Mouse (Mus musculus): Measurements from ENCODE around the gene Armh3.

DNA sequence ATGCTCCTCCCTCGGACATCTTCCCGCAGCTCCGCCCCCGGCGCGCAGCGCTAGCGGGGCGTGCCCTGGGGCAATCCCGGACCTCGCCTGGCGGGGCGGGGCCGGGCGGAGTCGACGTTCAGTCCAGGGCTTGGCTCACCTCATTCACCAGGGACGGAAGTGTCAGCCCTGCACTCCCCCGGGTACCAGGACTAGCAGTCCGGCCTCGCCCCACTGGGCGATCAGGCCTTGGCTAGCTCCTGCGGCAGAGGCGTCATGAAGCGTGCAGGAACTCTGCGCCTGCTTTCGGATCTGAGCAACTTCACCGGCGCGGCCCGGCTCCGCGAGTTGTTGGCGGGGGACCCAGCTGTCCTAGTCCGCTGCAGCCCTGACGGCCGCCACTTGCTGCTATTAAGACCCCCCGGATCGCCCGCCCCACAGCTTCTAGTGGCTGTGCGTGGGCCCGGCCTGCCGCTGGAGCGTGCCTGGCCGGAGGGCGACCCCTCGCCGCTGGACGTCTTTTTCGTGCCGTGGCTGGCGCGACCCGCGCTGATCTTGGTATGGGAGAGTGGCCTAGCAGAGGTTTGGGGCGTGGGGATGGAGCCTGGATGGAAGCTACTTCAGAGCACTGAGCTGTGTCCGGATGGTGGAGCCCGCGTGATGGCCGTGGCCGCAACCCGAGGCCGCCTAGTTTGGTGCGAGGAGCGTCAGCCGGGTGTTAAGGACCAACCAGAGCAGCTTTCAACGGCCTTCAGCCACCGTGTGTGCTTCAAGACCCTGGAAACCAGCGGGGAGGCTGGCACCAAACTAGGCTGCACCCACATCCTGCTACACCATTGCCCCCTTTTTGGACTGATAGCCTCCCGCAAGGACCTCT lies 5.3 kb upstream of the Armh3 start, which contains the start of gene Hps6:
- TF ChIP-seq CTCF (IDR thresholded peaks at IDR 0.05; ENCODE audit: control insufficient read depth, insufficient read depth, insufficient replicate concordance, low read depth, low read length) (no peak), POLR2A (IDR thresholded peaks at IDR 0.05; ENCODE audit: control insufficient read depth, low read depth, low read length) (peak; percentile 71; the same call in 1 of the 2 replicates)

Data from testis, adult 2 months (tissue).